Mouse (Mus musculus) MEL (cell line): ENCODE results near the gene Cpt1c. TPM values are rescaled to one million over a fixed set of nuclear protein-coding genes. Genes with fewer than 3 reads are reported as not detected.
A peak's percentile ranks its signal among the peaks of the same experiment; 100 is the strongest.

ENCODE experiments used
- DNase-seq: peaks from one replicate; pipeline ENCODE4 v3.0.0; 2011; ENCODE audit warnings: low read depth, low spot score
- H3K27ac ChIP-seq: 2 replicates; pipeline ENCODE4 v1.5.1; 2012; ENCODE audit warnings: low read depth, mild to moderate bottlenecking, control low read depth, low read length, moderate library complexity; ENCODE audit not compliant: control insufficient read depth
- H3K27me3 ChIP-seq, 2 experiments: fragments of 150-350 bp in 1 of 2; sonication (generic) in 1 of 2; 2 replicates each; pipeline ENCODE4 v1.6.1; 2012; ENCODE audit warnings: low read length in 2 of 2, mild to moderate bottlenecking in 2 of 2, improper control_type of control experiment in 1 of 2, moderate library complexity in 1 of 2; ENCODE audit not compliant: insufficient read depth in 2 of 2, control insufficient read depth in 1 of 2
- H3K36me3 ChIP-seq, 2 experiments: 2 replicates each; pipeline ENCODE4 v1.6.1; 2012 to 2014; ENCODE audit warnings: low read length in 2 of 2, improper control_type of control experiment in 1 of 2, inconsistent platforms in 1 of 2, mild to moderate bottlenecking in 1 of 2; ENCODE audit not compliant: insufficient read depth in 2 of 2, control insufficient read depth in 1 of 2
- H3K4me1 ChIP-seq, 2 experiments: fragments of 150-350 bp in 1 of 2; sonication (generic) in 1 of 2; 2 replicates each; pipeline ENCODE4 v1.6.1; 2012; ENCODE audit warnings: low read length in 2 of 2, improper control_type of control experiment in 1 of 2, mild to moderate bottlenecking in 1 of 2; ENCODE audit not compliant: insufficient read depth in 2 of 2, control insufficient read depth in 1 of 2
- H3K4me3 ChIP-seq, 2 experiments: fragments of 150-350 bp in 1 of 2; sonication (generic) in 1 of 2; 2 replicates each; pipeline ENCODE4 v1.5.1; 2012; ENCODE audit warnings: low read depth in 2 of 2, low read length in 2 of 2, mild to moderate bottlenecking in 2 of 2, moderate library complexity in 2 of 2, control low read depth in 1 of 2, improper control_type of control experiment in 1 of 2; ENCODE audit not compliant: control insufficient read depth in 1 of 2, insufficient read depth in 1 of 2
- H3K79me2 ChIP-seq: 2 replicates; pipeline ENCODE4 v1.6.1; 2012; ENCODE audit warnings: mild to moderate bottlenecking, low read length, moderate library complexity; ENCODE audit not compliant: control insufficient read depth, poor library complexity, insufficient read depth
- H3K9ac ChIP-seq: 2 replicates; pipeline ENCODE4 v1.6.1; 2012; ENCODE audit warnings: low read depth, mild to moderate bottlenecking, control low read depth, low read length, moderate library complexity; ENCODE audit not compliant: control insufficient read depth, poor library complexity, severe bottlenecking
- H3K9me3 ChIP-seq: fragments of 150-350 bp; sonication (generic); replicated peaks from 2 replicates; pipeline ENCODE4 v1.6.1; 2012; ENCODE audit warnings: mild to moderate bottlenecking, low read length, improper control_type of control experiment, moderate library complexity; ENCODE audit not compliant: insufficient read depth
- BHLHE40 ChIP-seq: IDR thresholded peaks from 2 replicates; pipeline ENCODE4 v1.6.1; 2012; ENCODE audit warnings: low read depth, mild to moderate bottlenecking, inconsistent platforms, low read length, improper control_type of control experiment, borderline replicate concordance
- CHD1 ChIP-seq: IDR thresholded peaks from 2 replicates; pipeline ENCODE4 v1.6.1; 2012; ENCODE audit warnings: low read depth, mild to moderate bottlenecking, inconsistent platforms, low read length, improper control_type of control experiment
- EP300 ChIP-seq, 2 experiments: IDR thresholded peaks; 2 replicates each; pipeline ENCODE4 v1.6.1; 2011; ENCODE audit warnings: improper control_type of control experiment in 2 of 2, low read length in 2 of 2, low read depth in 1 of 2, mild to moderate bottlenecking in 1 of 2
- ETS1 ChIP-seq: IDR thresholded peaks from 2 replicates; pipeline ENCODE4 v1.6.1; 2012; ENCODE audit warnings: low read depth, mild to moderate bottlenecking, inconsistent platforms, low read length, improper control_type of control experiment, moderate library complexity
- GABPA ChIP-seq: IDR thresholded peaks from 2 replicates; pipeline ENCODE4 v1.6.1; 2012; ENCODE audit warnings: low read depth, mild to moderate bottlenecking, inconsistent platforms, low read length, improper control_type of control experiment, moderate library complexity
- GATA1 ChIP-seq: IDR thresholded peaks from 2 replicates; pipeline ENCODE4 v1.6.1; 2011; ENCODE audit warnings: low read depth, low read length, improper control_type of control experiment
- MAFK ChIP-seq: IDR thresholded peaks from 2 replicates; pipeline ENCODE4 v1.6.1; 2011; ENCODE audit warnings: low read depth, mild to moderate bottlenecking, low read length, improper control_type of control experiment, borderline replicate concordance
- MAX ChIP-seq: IDR thresholded peaks from 2 replicates; pipeline ENCODE4 v1.6.1; 2011; ENCODE audit warnings: low read length, improper control_type of control experiment
- MEF2A ChIP-seq: IDR thresholded peaks from 2 replicates; pipeline ENCODE4 v1.6.1; 2014; ENCODE audit warnings: low read depth, mild to moderate bottlenecking, inconsistent platforms, low read length, improper control_type of control experiment; ENCODE audit not compliant: poor library complexity, insufficient replicate concordance, severe bottlenecking; ENCODE audit errors: extremely low read depth
- MYC ChIP-seq: IDR thresholded peaks from 2 replicates; pipeline ENCODE4 v1.6.1; 2011; ENCODE audit warnings: low read depth, mild to moderate bottlenecking, low read length, improper control_type of control experiment, moderate library complexity
- NRF1 ChIP-seq: IDR thresholded peaks from 2 replicates; pipeline ENCODE4 v1.6.1; 2014; ENCODE audit warnings: low read depth, mild to moderate bottlenecking, inconsistent platforms, low read length, improper control_type of control experiment, moderate library complexity; ENCODE audit not compliant: poor library complexity, insufficient read depth, severe bottlenecking
- POLR2AphosphoS5 ChIP-seq: IDR thresholded peaks from 2 replicates; pipeline ENCODE4 v1.6.1; 2012; ENCODE audit warnings: low read depth, borderline replicate concordance, mild to moderate bottlenecking, inconsistent platforms, low read length, moderate library complexity, mixed read lengths
- RCOR1 ChIP-seq: IDR thresholded peaks from 2 replicates; pipeline ENCODE4 v1.6.1; 2012; ENCODE audit warnings: low read depth, mild to moderate bottlenecking, inconsistent platforms, low read length, improper control_type of control experiment
- TAL1 ChIP-seq: IDR thresholded peaks from 2 replicates; pipeline ENCODE4 v1.6.1; 2012; ENCODE audit warnings: mild to moderate bottlenecking, inconsistent platforms, low read length, moderate library complexity, mixed read lengths
- TBP ChIP-seq: IDR thresholded peaks from 2 replicates; pipeline ENCODE4 v1.8.0; 2011; ENCODE audit warnings: low read depth, low read length, improper control_type of control experiment
- TCF12 ChIP-seq: IDR thresholded peaks from 2 replicates; pipeline ENCODE4 v1.6.1; 2014; ENCODE audit warnings: low read depth, mild to moderate bottlenecking, inconsistent platforms, low read length, improper control_type of control experiment, moderate library complexity
- UBTF ChIP-seq: IDR thresholded peaks from 2 replicates; pipeline ENCODE4 v1.6.1; 2012; ENCODE audit warnings: low read depth, mild to moderate bottlenecking, inconsistent platforms, low read length, improper control_type of control experiment, moderate library complexity, borderline replicate concordance; ENCODE audit not compliant: insufficient read depth
- polyA plus RNA-seq, 2 experiments: library from polyadenylated mRNA; stranded (reverse) in 1 of 2; unstranded in 1 of 2; fragments of >175 nt in 1 of 2; fragments of >200 nt in 1 of 2; gene quantifications; 2 replicates each; pipeline versions ENCODE4 v1.2.1 to v1.2.4; 2012; ENCODE audit warnings: low replicate concordance in 2 of 2, low read depth in 1 of 2; ENCODE audit not compliant: insufficient read length in 2 of 2, insufficient read depth in 1 of 2, missing spikeins in 1 of 2
- total RNA-seq: library from RNA; depleted of rRNA; stranded (reverse); fragments of 300-350 nt; gene quantifications from 2 replicates; pipeline ENCODE4 v1.2.3, GENCODE M21; 2012

Gene Cpt1c
- total and polyA plus RNA-seq, 3 experiments, result 0.35 to 0.81 TPM; not detected in 1

GRCm38 (mm10) chr7:44929204-44930151 is 45.2 kb downstream of the Cpt1c start, which contains the start of gene Ap2a1 (continued):
- no peak for TF ChIP-seq GABPA
- TF ChIP-seq RCOR1, result no peak
- TF ChIP-seq BHLHE40, result no peak
- TF ChIP-seq MYC, result no peak

GRCm38 (mm10) chr7:44928570-44928969 is 46.1 kb downstream of the Cpt1c start:
- peaks cover 5 to 16% of the 10 kb centered on the region in 2 experiments for H3K36me3 ChIP-seq
- H3K27me3 ChIP-seq, result 0 out of 4 replicates have a peak, but pooled peaks cover 0 to 2% of the 10 kb centered on the region in 2 experiments
- peak overlapping the region; percentile 73 to 92 for H3K4me3 ChIP-seq
- H3K79me2 ChIP-seq, result peaks cover 15% of the 10 kb centered on the region
- H3K9ac ChIP-seq, result peak overlapping the region; percentile 96
- DNase-seq, result peak; percentile 63
- TF ChIP-seq POLR2AphosphoS5 (no peak), ETS1 (peak; percentile 74), MEF2A (peak; percentile 88; the same call in 1 of the 2 replicates), CHD1 (no peak), GABPA (no peak), MAX (peak; percentile 31; the same call in 1 of the 2 replicates), GATA1 (peak; percentile 86), EP300 (IDR thresholded peaks at IDR 0.05; ENCODE audit: low read depth in 1 of 2, low read length in 2 of 2) (peak; percentile 82 to 87), MAFK (no peak), TBP (0 out of 2 replicates have a peak, but pooled peaks have one; percentile 22), UBTF (no peak), TCF12 (peak; percentile 78), TAL1 (peak; percentile 49), RCOR1 (peak; percentile 68; the same call in 1 of the 2 replicates), BHLHE40 (no peak; the same call in 1 of the 2 replicates), NRF1 (no peak)
- peak overlapping the region; percentile 63 for H3K27ac ChIP-seq
- peaks cover 7 to 12% of the 10 kb centered on the region in 2 experiments for H3K4me1 ChIP-seq
- H3K9me3 ChIP-seq, result no peaks in the 10 kb centered on the region
